Mouse (Mus musculus) gastrocnemius, postnatal 14 days (tissue): Measurements from ENCODE around the gene Gphb5. TPM values are rescaled to one million over a fixed set of nuclear protein-coding genes. Genes with fewer than 3 reads are reported as not detected.
"Not testable (repeated sequence)": the region's sequence is repeated elsewhere in the genome, so short reads cannot be mapped to it uniquely, and the experiment has no call there.

Experiments used
- DNase-seq: peaks from one replicate; pipeline ENCODE4 v3.0.0; 2021; ENCODE audit warnings: mixed read lengths
- intact Hi-C: fragments of 180-260 bp; cut with DNase I; formaldehyde crosslinking; loops from one replicate; pipeline ENCODE4 v1.15.1; 2025; ENCODE audit warnings: low total_unique reads
- long read RNA-seq, 2 experiments: library from polyadenylated mRNA; stranded (forward); transcript quantifications; one replicate each; pipeline ENCODE4 v2.0.0; 2021
- total RNA-seq, 2 experiments: library from RNA; stranded (reverse); gene quantifications; 2 replicates each; pipeline ENCODE4 v1.2.3; 2021

Gene Gphb5
- not detected for total RNA-seq
- long read RNA-seq, experiment 1 = 0 reads
- long read RNA-seq, experiment 2 = 0 reads

GRCm38 (mm10) chr12:75416681-75417080, at the start of gene Gphb5:
Gene Gphb5 (minus strand): TSS chr12:75416781.
- intact Hi-C loops = no loop called here
- DNase-seq = no peak

GRCm38 (mm10) chr12:75466206-75466605, 49.6 kb upstream of the Gphb5 start:
- DNase-seq = no peak
- intact Hi-C loops = loop anchor here (5.0 to 10.0 kb wide), 2 partner anchors 129 to 181 kb away; partner anchors contain the start of gene Ppp2r5e

GRCm38 (mm10) chr12:75464016-75464769, 47.6 kb upstream of the Gphb5 start:
- intact Hi-C loops = loop anchor here (10.0 kb wide), 1 partner anchor 131 kb away; the partner anchor contains the start of gene Ppp2r5e
- peak; percentile 45 for DNase-seq

GRCm38 (mm10) chr12:75460561-75460960, 44.0 kb upstream of the Gphb5 start:
- intact Hi-C loops = loop anchor here (10.0 kb wide), 1 partner anchor 134 kb away; the partner anchor contains the start of gene Ppp2r5e
- DNase-seq = no peak

- intact Hi-C loops = loop anchor here (10.0 kb wide), 1 partner anchor 135 kb away; the partner anchor contains the start of gene Ppp2r5e
- DNase-seq = no peak
Measured at GRCm38 (mm10) chr12:75459656-75460055, 43.1 kb upstream of the Gphb5 start.

GRCm38 (mm10) chr12:75453441-75453840, 36.9 kb upstream of the Gphb5 start:
- intact Hi-C loops = no loop called here
- DNase-seq = no peak

DNA sequence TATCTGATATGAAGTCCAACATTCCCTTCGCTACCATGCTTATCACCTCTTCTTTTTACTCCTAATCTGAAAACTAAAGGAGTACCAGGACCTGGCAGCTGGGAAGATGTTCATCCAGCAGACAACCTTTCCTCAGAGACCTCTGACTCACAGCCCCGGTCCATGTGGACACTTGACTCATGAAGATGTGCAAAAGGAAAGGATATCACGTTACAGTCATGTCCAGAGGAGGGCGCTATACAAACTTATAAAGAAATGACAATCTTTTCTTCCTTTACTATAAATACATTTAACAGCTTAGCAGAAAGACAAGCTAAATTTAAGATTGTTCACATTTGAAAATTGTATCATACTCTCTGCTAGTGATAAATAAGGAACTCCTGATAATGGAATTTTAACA, 36.4 kb upstream of the Gphb5 start:
- no peak for DNase-seq
- intact Hi-C loops = no loop called here

GRCm38 (mm10) chr12:75450592-75450991, 34.0 kb upstream of the Gphb5 start:
- intact Hi-C loops = no loop called here
- DNase-seq = no peak

GRCm38 (mm10) chr12:75450011-75450410, 33.4 kb upstream of the Gphb5 start:
- DNase-seq = no peak
- intact Hi-C loops = no loop called here

DNA sequence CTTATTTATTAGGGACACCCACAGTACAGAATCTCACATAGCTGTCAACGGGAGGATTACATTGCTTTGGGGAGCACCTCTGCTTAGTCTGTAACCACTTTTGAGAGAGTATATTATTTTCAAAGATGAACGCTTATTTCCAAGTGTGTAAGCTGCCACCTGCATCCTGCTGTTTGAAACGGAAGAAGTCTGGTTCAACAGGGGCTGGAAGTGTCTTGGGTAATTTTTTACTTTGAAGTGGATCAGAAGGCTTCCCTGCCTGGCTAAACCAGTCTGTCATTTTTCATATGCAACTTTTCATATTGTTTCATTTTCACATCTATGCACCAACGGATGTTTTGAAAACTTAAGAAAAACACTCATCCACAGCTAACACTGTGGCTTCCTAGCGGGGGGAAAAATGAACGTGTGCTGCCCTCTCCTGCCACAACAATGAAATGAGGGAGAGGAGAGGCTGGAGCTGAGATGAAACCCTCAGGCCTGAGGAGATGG, 32.9 kb upstream of the Gphb5 start:
- intact Hi-C loops = no loop called here
- DNase-seq = no peak

GRCm38 (mm10) chr12:75448921-75449320, 32.3 kb upstream of the Gphb5 start:
- DNase-seq = peak; percentile 36
- intact Hi-C loops = no loop called here

GRCm38 (mm10) chr12:75446245-75446644, 29.7 kb upstream of the Gphb5 start:
- intact Hi-C loops = no loop called here
- no peak for DNase-seq

- intact Hi-C loops, DNase-seq: not testable (repeated sequence)
Measured at GRCm38 (mm10) chr12:75432400-75432799, 15.8 kb upstream of the Gphb5 start.

DNA sequence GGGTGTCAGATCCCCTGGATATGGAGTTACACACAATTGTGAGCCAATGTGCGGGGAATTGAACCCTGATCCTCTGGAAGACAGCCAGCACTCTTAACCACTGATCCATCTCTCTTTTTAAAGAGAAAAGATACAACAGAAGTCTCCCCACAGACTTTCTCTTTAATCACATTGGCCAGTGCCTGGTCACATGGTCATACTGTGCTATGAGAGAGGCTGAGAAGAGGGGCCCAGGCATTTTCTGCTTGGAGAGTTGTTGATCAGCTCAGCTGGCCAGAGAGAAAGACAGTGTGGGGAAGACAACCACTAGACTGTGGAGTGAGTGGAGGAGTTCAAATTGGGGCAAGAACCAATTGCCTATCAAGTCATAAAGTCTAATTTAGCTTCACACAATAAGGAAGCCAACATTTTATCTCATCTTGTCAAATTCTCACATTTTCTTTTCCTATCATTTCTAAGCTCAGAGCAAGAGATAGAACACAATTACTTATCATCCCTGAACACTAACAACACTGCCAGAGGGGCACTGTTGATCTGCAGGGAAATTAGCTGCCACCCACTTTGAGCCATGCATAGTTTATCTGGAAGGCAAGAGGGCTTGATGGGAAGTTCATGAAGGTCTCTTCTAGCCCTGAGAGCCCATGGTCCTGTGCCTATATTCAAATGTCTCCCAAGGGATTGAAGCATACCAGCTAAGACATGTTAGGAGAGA, 13.3 kb upstream of the Gphb5 start:
- DNase-seq = no peak
- intact Hi-C loops = no loop called here

DNA sequence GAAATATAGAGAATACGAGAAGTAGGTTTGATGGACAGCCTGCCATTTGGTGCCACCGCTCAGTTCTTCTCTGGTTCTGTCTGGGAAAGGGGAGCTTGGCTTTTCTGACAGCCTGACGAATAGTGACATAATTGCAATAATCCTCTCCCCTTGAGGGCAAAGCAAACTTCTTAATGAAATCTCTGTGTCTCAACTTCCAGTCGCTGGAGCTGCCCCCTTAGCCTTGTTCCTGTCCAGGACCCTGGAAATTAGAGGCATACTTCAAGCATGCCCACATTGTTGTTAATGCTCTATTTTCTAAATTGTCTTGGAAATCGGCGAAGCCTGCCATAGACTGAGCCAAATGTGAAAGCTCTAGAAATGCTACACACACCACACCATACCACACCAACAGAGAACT, 12.1 kb upstream of the Gphb5 start:
- intact Hi-C loops = no loop called here
- DNase-seq = no peak

DNA sequence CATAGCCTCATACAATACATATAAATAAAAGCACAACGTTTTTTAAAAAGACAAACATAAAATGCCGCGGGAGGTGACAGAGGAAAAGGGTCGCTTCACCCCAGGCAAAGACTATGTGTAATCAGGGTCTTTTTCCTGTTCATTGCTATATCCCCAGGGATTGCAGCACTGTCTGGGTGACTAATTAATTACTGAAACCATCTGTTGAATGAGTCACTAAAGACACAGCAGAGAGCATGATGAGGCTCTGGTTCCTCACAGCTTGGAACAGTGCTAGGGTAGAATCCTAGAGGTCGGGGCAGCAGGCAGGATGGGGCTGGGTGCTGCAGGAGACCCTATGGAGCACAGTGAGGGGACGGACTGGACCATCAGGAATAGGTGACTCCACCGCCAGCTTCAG, 9.3 kb upstream of the Gphb5 start:
- no peak for DNase-seq
- intact Hi-C loops = no loop called here

DNA sequence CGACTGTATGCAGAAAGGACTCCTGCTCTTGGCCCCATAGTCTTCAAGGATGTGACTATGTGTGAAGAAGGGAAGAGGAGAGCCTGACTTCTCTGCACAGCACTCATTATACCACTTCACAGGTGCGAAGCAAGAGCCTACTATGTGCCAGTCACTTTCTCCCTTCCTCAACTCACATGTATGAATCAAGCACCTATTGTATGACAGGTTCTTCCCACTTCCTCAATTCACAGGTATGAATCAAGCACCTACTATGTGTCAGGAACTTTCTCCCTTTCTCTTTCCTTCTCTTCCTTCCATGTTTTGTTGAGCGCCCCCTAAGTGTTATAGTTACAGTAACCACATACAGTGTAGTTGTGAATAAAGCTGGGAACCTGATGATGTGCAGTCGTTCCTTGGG, 8.2 kb upstream of the Gphb5 start:
- intact Hi-C loops = no loop called here
- DNase-seq = no peak

GRCm38 (mm10) chr12:75424359-75424758, 7.8 kb upstream of the Gphb5 start:
- DNase-seq = no peak
- intact Hi-C loops = no loop called here

DNA sequence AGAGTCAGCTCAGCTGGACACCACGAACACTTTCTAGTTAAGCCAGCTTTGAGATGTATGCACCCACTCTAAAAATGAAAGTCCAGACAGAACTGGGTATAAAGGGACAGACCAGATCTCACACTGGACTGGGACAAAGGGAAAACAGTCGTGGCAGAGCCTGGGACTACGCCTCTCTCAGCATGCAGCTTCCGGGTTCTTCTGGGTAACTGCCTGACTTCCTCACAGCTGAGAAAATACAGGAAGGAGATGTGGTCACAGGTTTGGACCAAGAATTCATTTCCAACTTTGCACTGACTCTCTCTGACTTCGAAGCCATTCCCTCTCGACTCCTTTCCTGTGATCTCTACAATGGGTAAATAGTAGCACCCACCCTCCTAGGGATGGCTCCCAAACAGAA, 1.6 kb downstream of the Gphb5 start:
- DNase-seq = no peak
- intact Hi-C loops = no loop called here

DNA sequence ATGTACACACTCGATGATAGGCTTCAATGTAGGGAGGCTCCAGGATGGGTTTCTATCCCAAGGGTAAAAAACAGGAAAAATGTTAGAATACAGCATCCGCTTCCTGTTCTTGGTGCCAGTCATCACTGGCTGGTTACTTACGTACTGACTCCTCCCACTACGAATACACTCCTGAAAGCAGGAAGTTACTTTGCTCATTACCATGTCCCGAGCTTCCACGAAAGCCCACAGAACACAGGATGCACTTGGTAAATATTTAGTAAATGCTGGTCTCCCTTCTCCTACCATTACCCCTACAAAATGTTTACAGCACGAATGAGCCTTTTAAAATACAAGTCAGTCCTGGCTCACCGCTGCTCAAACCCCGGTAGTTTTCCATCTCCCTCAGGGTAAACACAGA, 3.6 kb downstream of the Gphb5 start:
- DNase-seq = no peak
- intact Hi-C loops = no loop called here

- intact Hi-C loops = no loop called here
- peak; percentile 23 for DNase-seq
Measured at GRCm38 (mm10) chr12:75397077-75397476, 19.5 kb downstream of the Gphb5 start.
